14 mouse cellular contexts compared by ENCODE assay signal in the genomic region with DNA sequence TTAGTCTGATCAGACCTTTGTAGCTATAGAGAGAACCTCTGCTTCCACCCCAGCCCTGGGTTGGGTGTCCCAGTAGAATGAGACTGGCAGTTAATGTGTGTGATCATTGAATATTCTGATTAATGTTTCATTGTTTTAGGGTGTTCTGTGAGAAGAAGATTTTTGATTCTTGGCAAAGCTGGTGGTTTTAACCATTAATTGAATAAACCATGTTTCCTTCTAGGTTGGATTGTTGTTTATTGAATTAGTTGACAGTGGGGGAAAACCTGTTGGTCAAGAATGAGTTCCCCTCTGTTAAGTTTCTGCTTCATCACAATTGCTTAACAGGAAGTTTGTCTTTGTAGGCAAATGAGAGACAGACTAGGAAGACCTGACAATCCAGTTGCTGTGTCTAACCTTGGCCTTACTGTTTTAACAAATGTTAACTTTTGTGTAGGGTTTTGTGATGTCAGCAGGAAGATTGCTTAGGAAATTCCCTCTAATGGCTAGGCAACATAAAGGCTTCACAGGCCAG. TPM values are rescaled to one million over a fixed set of nuclear protein-coding genes. Genes with fewer than 3 reads are reported as not detected.
DNase-seq lines count a peak whose midpoint lies in the region; ATAC-seq and TF ChIP-seq lines count a peak whose summit lies in the region.
"Had no signal": no experiment of that assay in that cellular context is flagged by ENCODE, and none has a peak within 500 bp of the region (broad histone marks: within the 10 kb centered on the region; RNA-seq: fewer than 3 reads in every experiment).

No protein-coding gene starts in this region.

- no peak overlapping the region for H3K9ac ChIP-seq in kidney, embryonic 16.5 days (replicated peaks; ENCODE audit: low read length)
- H3K9ac ChIP-seq in ES-Bruce4 (ENCODE audit: low read depth, poor library complexity, severe bottlenecking) = no peak overlapping the region; the same call in 1 of the 2 replicates
- H3K9ac ChIP-seq in stomach, embryonic 15.5 days = no peak overlapping the region
- H3K9ac ChIP-seq: limb, embryonic 15.5 days had no signal

- H3K4me1 ChIP-seq in kidney, embryonic 16.5 days (ENCODE audit: insufficient read depth, low read length) = peaks cover 33% of the 10 kb centered on the region
- peaks cover 5% of the 10 kb centered on the region for H3K4me1 ChIP-seq in ES-Bruce4 (ENCODE audit: control insufficient read depth, insufficient read depth, low read length)
- H3K4me1 ChIP-seq in stomach, embryonic 15.5 days = peaks cover 8% of the 10 kb centered on the region; the same call in 1 of the 2 replicates

- TF ChIP-seq EP300 in ES-Bruce4 (IDR thresholded peaks at IDR 0.05; ENCODE audit: insufficient read depth, low read depth, low read length) = no peak

- TF ChIP-seq CTCF in ES-Bruce4 (IDR thresholded peaks at IDR 0.05; ENCODE audit: low read depth, low read length) = no peak

- no peak for DNase-seq in kidney, postnatal 14 days
- DNase-seq in urinary bladder, adult 2 months (ENCODE audit: low spot score) = no peak
- no peak for DNase-seq in layer of hippocampus, adult 9-10 months (ENCODE audit: low spot score)
- DNase-seq: cerebellum, postnatal 10 days; gastrocnemius, postnatal 36 days; heart, postnatal 4 days; layer of hippocampus, adult 9-11 months had no signal

- H3K27me3 ChIP-seq in kidney, embryonic 16.5 days (ENCODE audit: insufficient read depth, low read length) = no peaks in the 10 kb centered on the region
- H3K27me3 ChIP-seq in ES-Bruce4 (ENCODE audit: control insufficient read depth, insufficient read depth, low read length, poor library complexity, severe bottlenecking) = no peaks in the 10 kb centered on the region; the same call in 1 of the 2 replicates
- H3K27me3 ChIP-seq in stomach, embryonic 15.5 days (replicated peaks) = no peaks in the 10 kb centered on the region
- H3K27me3 ChIP-seq: limb, embryonic 15.5 days; Patski had no signal

- no peak overlapping the region; the same call in 1 of the 2 replicates for H3K4me3 ChIP-seq in kidney, embryonic 16.5 days (ENCODE audit: low read length)
- no peak overlapping the region for H3K4me3 ChIP-seq in ES-Bruce4 (ENCODE audit: low read depth, low read length)
- H3K4me3 ChIP-seq in stomach, embryonic 15.5 days (replicated peaks) = no peak overlapping the region
- H3K4me3 ChIP-seq: limb, embryonic 15.5 days had no signal

- H3K36me3 ChIP-seq in kidney, embryonic 16.5 days (ENCODE audit: insufficient read depth, low read length) = no peaks in the 10 kb centered on the region
- no peaks in the 10 kb centered on the region for H3K36me3 ChIP-seq in ES-Bruce4 (ENCODE audit: control insufficient read depth, insufficient read depth, low read length, poor library complexity, severe bottlenecking)
- no peaks in the 10 kb centered on the region for H3K36me3 ChIP-seq in stomach, embryonic 15.5 days

- H3K4me2 ChIP-seq in kidney, embryonic 16.5 days (replicated peaks; ENCODE audit: low read depth, low read length) = peak overlapping the region; percentile 16
- no peak overlapping the region for H3K4me2 ChIP-seq in stomach, embryonic 15.5 days
- H3K4me2 ChIP-seq: heart, embryonic 11.5 days; limb, embryonic 15.5 days had no signal

- H3K9me3 ChIP-seq in kidney, embryonic 16.5 days (ENCODE audit: low read length) = no peaks in the 10 kb centered on the region
- no peaks in the 10 kb centered on the region for H3K9me3 ChIP-seq in ES-Bruce4 (replicated peaks; ENCODE audit: control insufficient read depth, insufficient read depth, low read length, poor library complexity, severe bottlenecking)
- no peaks in the 10 kb centered on the region for H3K9me3 ChIP-seq in stomach, embryonic 15.5 days
- H3K9me3 ChIP-seq: limb, embryonic 15.5 days had no signal

- ATAC-seq in kidney, embryonic 16.5 days (ENCODE audit: low FRiP score, low TSS enrichment) = no peak
- peak; percentile 61 for ATAC-seq in granulocyte monocyte progenitor cell, adult 5-6 weeks (replicated peaks; ENCODE audit: poor library complexity, severe bottlenecking)
- no peak for ATAC-seq in stomach, embryonic 15.5 days (ENCODE audit: insufficient read depth, low FRiP score, low read depth)

- no peak for TF ChIP-seq POLR2A in ES-Bruce4 (IDR thresholded peaks at IDR 0.05; ENCODE audit: insufficient read depth, low read length)

- peak overlapping the region; percentile 88 for H3K27ac ChIP-seq in kidney, embryonic 16.5 days (ENCODE audit: low read length)
- peak overlapping the region; percentile 33 for H3K27ac ChIP-seq in ES-Bruce4 (ENCODE audit: insufficient read depth, low read length)
- H3K27ac ChIP-seq in stomach, embryonic 15.5 days = peak overlapping the region; percentile 40; the same call in 1 of the 2 replicates
- H3K27ac ChIP-seq: limb, embryonic 15.5 days had no signal

RNA-seq across cellular contexts. Expression of gene Fbxw11, which starts 7.8 kb away (rescaled TPM):
- polyA plus RNA-seq in kidney, embryonic 16.5 days (2015; fragmentation: Nextera tagmentation; extraction: Ambion mirVana) = 91.3 and 95.2 TPM in 2 replicates
- polyA plus RNA-seq in ES-Bruce4 (2011; ENCODE audit: insufficient read depth, insufficient read length, low read depth, missing spikeins) = 59.6 and 65.0 TPM in 2 replicates
- total RNA-seq in granulocyte monocyte progenitor cell, adult 5-6 weeks (2014; fragmentation: Nextera tagmentation) = 35.4 and 46.8 TPM in 2 replicates
- total RNA-seq in granulocyte monocyte progenitor cell, adult 5-6 weeks (2017) = 60.4 and 62.0 TPM in 2 replicates
- polyA plus RNA-seq in stomach, embryonic 15.5 days (2015; fragmentation: Nextera tagmentation; extraction: Ambion mirVana) = 61.7 and 68.8 TPM in 2 replicates
- polyA plus RNA-seq in urinary bladder, adult 2 months (2012; rRNA removed) = 49.2 and 52.7 TPM in 2 replicates

Comparison
In these comparisons a context has a peak if more than half of its experiments do, and no peak if none do; other contexts are left out.
1. H3K27ac ChIP-seq: peak in every context shown above with its lines; median percentile 88 in kidney, embryonic 16.5 days; 40 in stomach, embryonic 15.5 days; 33 in ES-Bruce4.